Mouse (Mus musculus): ENCODE results near the gene Tpd52l2. TPM values are rescaled to one million over a fixed set of nuclear protein-coding genes. Genes with fewer than 3 reads are reported as not detected.
A peak's percentile ranks its signal among the peaks of the same experiment; 100 is the strongest.

Gene Tpd52l2
- polyA plus RNA-seq, 1 experiment: 47.3 TPM

DNA sequence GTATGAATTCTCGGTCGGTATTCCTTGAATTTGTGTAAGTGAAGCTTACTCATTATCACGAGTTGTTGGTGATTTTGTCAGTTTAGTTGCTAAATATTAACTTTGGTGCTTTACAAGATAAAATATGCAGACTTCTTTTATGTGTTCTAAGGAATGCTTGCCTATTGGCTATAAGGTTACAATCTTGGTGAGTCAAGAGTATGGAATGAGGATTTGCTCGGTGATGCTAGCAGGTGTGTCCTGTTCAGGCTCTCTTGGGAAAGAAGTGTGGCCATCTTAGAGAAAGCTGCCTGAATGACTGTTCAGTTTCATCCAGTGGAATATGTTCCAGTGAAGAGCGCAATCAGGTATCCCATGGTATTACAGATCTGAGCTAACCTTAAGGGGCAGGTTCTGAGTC, 28.6 kb downstream of the Tpd52l2 start:
- Histone ChIP-seq H3K4me3 (replicated peaks; ENCODE audit: extremely low read depth, low read depth, low read length) (no peak overlapping the region), H3K4me1 (ENCODE audit: control insufficient read depth, insufficient read depth, low read length) (peaks cover 13% of the 10 kb centered on the region)
- TF ChIP-seq POLR2A (IDR thresholded peaks at IDR 0.05; ENCODE audit: borderline replicate concordance, extremely low read depth, low read depth, low read length) (no peak), CTCF (IDR thresholded peaks at IDR 0.05; ENCODE audit: insufficient read depth, low read length) (no peak)
- DNase-seq: no peak
- WGBS: 58% methylated on average over 5 of the region's 5 CpGs

DNA sequence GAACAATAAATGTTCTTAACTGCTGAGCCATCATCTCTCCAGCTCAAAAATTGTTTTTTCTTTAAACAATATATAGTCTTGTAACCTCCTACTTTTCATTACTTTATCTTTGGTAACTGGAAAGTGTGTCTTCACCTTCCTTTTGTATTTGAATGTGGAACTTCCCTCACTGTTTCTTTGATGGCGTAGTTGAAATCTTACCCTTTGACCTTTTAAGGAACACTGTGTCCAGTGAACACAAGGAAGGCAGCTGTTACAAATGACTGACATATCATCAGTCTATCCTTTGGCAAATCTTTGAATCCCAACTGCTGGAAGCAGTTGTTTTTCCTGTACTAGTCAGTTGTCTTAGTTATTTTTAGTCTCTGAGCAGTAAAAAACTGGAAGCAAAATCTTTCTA, 32.1 kb downstream of the Tpd52l2 start:
- WGBS: 77% methylated on average over 1 of the region's 1 CpGs

DNA sequence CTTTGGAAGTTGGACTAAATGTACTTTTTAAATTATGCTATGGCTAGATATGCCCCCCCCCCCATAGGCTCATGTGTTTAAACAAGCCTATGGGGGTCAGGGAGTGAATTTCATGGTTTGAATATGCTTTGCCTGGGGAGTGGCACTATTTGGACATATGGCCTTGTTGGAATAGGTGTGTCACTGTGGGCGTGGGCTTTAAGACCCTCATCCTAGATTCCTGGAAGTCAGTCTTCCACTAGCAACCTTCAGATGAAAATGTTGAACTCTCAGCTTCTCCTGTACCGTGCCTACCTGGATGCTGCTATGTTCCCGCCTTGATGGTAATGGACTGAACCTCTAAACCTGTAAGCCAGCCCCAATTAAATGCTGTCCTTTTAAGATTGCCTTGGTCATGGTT, 35.6 kb downstream of the Tpd52l2 start:
- H3K4me3 ChIP-seq (replicated peaks; ENCODE audit: extremely low read depth, low read depth, low read length): no peak overlapping the region
- TF ChIP-seq CTCF (IDR thresholded peaks at IDR 0.05; ENCODE audit: insufficient read depth, low read length): no peak
- no peak for TF ChIP-seq POLR2A (IDR thresholded peaks at IDR 0.05; ENCODE audit: borderline replicate concordance, extremely low read depth, low read depth, low read length)
- WGBS: 95% methylated on average over 3 of the region's 3 CpGs
- H3K4me1 ChIP-seq (ENCODE audit: control insufficient read depth, insufficient read depth, low read length): peaks cover 6% of the 10 kb centered on the region
- no peak for DNase-seq

More for the DNA sequence above, 32.1 kb downstream of the Tpd52l2 start:
- no peak for TF ChIP-seq POLR2A (IDR thresholded peaks at IDR 0.05; ENCODE audit: borderline replicate concordance, extremely low read depth, low read depth, low read length)
- no peak for TF ChIP-seq CTCF (IDR thresholded peaks at IDR 0.05; ENCODE audit: insufficient read depth, low read length)
- Histone ChIP-seq H3K4me1 (ENCODE audit: control insufficient read depth, insufficient read depth, low read length) (peaks cover 3% of the 10 kb centered on the region), H3K4me3 (replicated peaks; ENCODE audit: extremely low read depth, low read depth, low read length) (no peak overlapping the region)
- no peak for DNase-seq

DNA sequence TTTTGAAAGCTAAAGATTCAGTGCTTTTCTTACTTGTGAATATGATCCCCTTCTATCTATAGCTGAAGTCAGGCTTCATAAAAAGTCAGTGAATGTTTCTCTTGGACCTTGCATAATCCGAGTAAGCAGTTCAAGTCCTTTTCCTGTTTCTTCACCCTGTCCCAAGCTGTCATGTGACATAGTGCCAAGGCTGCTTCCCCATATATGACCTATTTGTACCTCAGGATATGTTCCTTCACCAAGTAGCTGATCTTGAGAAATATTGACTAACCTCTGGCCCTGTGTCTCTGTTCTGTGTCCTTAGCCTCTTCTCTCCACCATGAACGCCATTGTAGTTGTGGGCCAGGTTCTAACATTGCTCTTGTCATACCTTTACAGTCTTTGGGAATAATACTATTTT, 39.5 kb downstream of the Tpd52l2 start:
- H3K4me3 ChIP-seq (replicated peaks; ENCODE audit: extremely low read depth, low read depth, low read length): no peak overlapping the region
- peaks cover 3% of the 10 kb centered on the region for H3K4me1 ChIP-seq (ENCODE audit: control insufficient read depth, insufficient read depth, low read length)
- DNase-seq: no peak
- WGBS: 44% methylated on average over 2 of the region's 2 CpGs
- TF ChIP-seq POLR2A (IDR thresholded peaks at IDR 0.05; ENCODE audit: borderline replicate concordance, extremely low read depth, low read depth, low read length) (no peak), CTCF (IDR thresholded peaks at IDR 0.05; ENCODE audit: insufficient read depth, low read length) (no peak)

DNA sequence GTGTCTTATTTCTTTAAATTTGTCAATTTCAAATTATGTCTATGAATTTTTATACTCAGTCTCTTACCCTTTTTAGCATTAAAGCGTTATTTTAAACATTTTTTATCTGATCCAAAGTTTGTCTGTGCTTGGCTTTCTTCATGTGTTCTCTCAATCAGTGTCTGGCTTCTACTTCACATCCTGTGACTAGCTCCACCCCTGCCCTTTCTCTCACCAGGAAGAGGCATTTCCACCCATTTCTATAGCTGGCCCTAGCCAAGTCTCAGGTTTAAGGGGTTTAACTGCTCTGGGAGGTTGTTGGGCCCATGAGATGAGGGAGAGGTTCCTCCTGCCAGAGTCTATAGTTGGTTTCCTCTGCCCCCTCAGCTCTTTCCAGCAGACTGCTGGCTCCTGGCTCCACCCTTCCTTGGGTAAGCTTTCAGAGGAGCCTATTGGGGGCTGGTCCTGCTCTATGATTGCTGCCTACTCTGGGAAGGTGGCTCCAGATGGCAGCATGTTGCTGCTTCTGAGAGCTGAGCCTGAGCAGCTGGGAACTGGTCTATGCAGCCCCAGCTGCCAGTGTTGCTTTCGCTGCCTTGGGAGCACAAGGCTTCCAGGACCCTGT, 40.6 kb downstream of the Tpd52l2 start:
- H3K4me3 ChIP-seq (replicated peaks; ENCODE audit: extremely low read depth, low read depth, low read length): no peak overlapping the region
- H3K4me1 ChIP-seq (ENCODE audit: control insufficient read depth, insufficient read depth, low read length): peaks cover 3% of the 10 kb centered on the region
- TF ChIP-seq CTCF (IDR thresholded peaks at IDR 0.05; ENCODE audit: insufficient read depth, low read length) (no peak), POLR2A (IDR thresholded peaks at IDR 0.05; ENCODE audit: borderline replicate concordance, extremely low read depth, low read depth, low read length) (no peak)
- 53% methylated on average over 2 of the region's 2 CpGs for WGBS
- peak; percentile 23 for DNase-seq

- WGBS: 60% methylated on average over 6 of the region's 6 CpGs
- DNase-seq: no peak
- Histone ChIP-seq H3K4me3 (replicated peaks; ENCODE audit: extremely low read depth, low read depth, low read length) (no peak overlapping the region), H3K4me1 (ENCODE audit: control insufficient read depth, insufficient read depth, low read length) (no peaks in the 10 kb centered on the region; the same call in 1 of the 2 replicates)
- TF ChIP-seq CTCF (IDR thresholded peaks at IDR 0.05; ENCODE audit: insufficient read depth, low read length): no peak
- TF ChIP-seq POLR2A (IDR thresholded peaks at IDR 0.05; ENCODE audit: borderline replicate concordance, extremely low read depth, low read depth, low read length): no peak
Measured at GRCm38 (mm10) chr2:181541761-181542380, 44.9 kb downstream of the Tpd52l2 start.

DNA sequence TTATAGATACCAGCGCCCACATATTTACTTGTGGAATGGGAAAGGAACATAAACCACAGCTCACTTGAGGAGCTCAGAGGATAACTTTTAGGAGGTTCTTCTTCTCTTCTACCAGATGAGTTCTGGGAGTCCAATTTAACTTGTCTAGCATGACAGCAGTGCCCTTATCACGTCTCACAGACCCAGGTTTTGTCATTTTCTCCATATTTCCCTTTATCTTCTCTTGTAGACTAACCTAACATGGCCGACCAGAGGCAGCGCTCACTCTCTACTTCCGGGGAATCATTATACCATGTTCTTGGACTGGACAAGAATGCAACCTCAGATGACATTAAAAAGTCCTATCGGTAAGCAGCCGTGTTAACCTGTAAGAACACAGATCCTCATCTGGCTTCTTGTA, 49.2 kb downstream of the Tpd52l2 start:
- H3K4me3 ChIP-seq (replicated peaks; ENCODE audit: extremely low read depth, low read depth, low read length): no peak overlapping the region
- no peak for DNase-seq
- WGBS: 94% methylated on average over 7 of the region's 7 CpGs
- no peaks in the 10 kb centered on the region for H3K4me1 ChIP-seq (ENCODE audit: control insufficient read depth, insufficient read depth, low read length)
- TF ChIP-seq POLR2A (IDR thresholded peaks at IDR 0.05; ENCODE audit: borderline replicate concordance, extremely low read depth, low read depth, low read length) (no peak), CTCF (IDR thresholded peaks at IDR 0.05; ENCODE audit: insufficient read depth, low read length) (no peak)

- DNase-seq: no peak
Measured at GRCm38 (mm10) chr2:181548227-181548626, 51.3 kb downstream of the Tpd52l2 start.

DNA sequence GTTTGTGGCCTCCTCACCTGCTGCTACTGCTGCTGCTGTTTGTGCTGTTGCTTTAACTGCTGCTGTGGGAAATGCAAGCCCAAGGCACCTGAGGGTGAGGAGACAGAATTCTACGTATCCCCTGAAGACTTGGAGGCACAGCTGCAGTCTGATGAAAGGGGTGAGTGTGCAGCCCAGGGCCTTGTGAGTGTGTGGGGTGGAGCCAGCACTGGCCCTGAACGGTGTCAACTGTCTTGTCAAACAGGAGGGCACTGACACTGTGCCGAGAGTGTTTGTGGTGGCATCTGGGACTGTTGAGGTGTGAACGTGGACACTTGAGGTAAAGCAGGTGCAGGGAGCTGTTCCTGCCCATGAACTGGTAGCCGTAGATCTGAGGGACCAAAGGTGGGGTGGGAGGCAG, 51.7 kb downstream of the Tpd52l2 start:
- 77% methylated on average over 5 of the region's 5 CpGs for WGBS
- Histone ChIP-seq H3K4me1 (ENCODE audit: control insufficient read depth, insufficient read depth, low read length) (no peaks in the 10 kb centered on the region; the same call in 1 of the 2 replicates), H3K4me3 (replicated peaks; ENCODE audit: extremely low read depth, low read depth, low read length) (no peak overlapping the region)
- no peak for DNase-seq
- TF ChIP-seq CTCF (IDR thresholded peaks at IDR 0.05; ENCODE audit: insufficient read depth, low read length) (no peak), POLR2A (IDR thresholded peaks at IDR 0.05; ENCODE audit: borderline replicate concordance, extremely low read depth, low read depth, low read length) (no peak)

More at GRCm38 (mm10) chr2:181548227-181548626, 51.3 kb downstream of the Tpd52l2 start:
- WGBS: 52% methylated on average over 1 of the region's 1 CpGs
- Histone ChIP-seq H3K4me1 (ENCODE audit: control insufficient read depth, insufficient read depth, low read length) (no peaks in the 10 kb centered on the region), H3K4me3 (replicated peaks; ENCODE audit: extremely low read depth, low read depth, low read length) (no peak overlapping the region)
- TF ChIP-seq CTCF (IDR thresholded peaks at IDR 0.05; ENCODE audit: insufficient read depth, low read length) (no peak), POLR2A (IDR thresholded peaks at IDR 0.05; ENCODE audit: borderline replicate concordance, extremely low read depth, low read depth, low read length) (no peak)

GRCm38 (mm10) chr2:181550233-181550632, 53.3 kb downstream of the Tpd52l2 start:
- DNase-seq: no peak
- Histone ChIP-seq H3K4me1 (ENCODE audit: control insufficient read depth, insufficient read depth, low read length) (no peaks in the 10 kb centered on the region; the same call in 1 of the 2 replicates), H3K4me3 (replicated peaks; ENCODE audit: extremely low read depth, low read depth, low read length) (no peak overlapping the region)
- TF ChIP-seq CTCF (IDR thresholded peaks at IDR 0.05; ENCODE audit: insufficient read depth, low read length): no peak
- no peak for TF ChIP-seq POLR2A (IDR thresholded peaks at IDR 0.05; ENCODE audit: borderline replicate concordance, extremely low read depth, low read depth, low read length)
- 95% methylated on average over 2 of the region's 2 CpGs for WGBS
